Mouse (Mus musculus) lung, adult 2 months (tissue): ENCODE measurements at regions not wholly inside any gene's neighbourhood (a gene's known extent, or its start where the extent isn't known, plus 50 kb on each side); places are given as distances from the start of the nearest gene placed in this dataset.

Source experiments
- DNase-seq: peaks from one replicate; pipeline ENCODE4 v3.0.0; 2022
- H3K4me1 ChIP-seq: fragments of 200-500 bp; 2 replicates; pipeline ENCODE4 v1.6.1; 2011; ENCODE audit warnings: low read length; ENCODE audit not compliant: control insufficient read depth, insufficient read depth
- H3K4me3 ChIP-seq: fragments of 200-500 bp; replicated peaks from 2 replicates; pipeline ENCODE3; 2011; ENCODE audit warnings: low read depth, mild to moderate bottlenecking, control low read depth, low read length; ENCODE audit errors: extremely low read depth
- CTCF ChIP-seq: fragments of 200-500 bp; IDR thresholded peaks from 2 replicates; pipeline ENCODE4 v1.5.1; 2011; ENCODE audit warnings: mild to moderate bottlenecking, low read length, control low read depth; ENCODE audit not compliant: insufficient read depth
- POLR2A ChIP-seq: fragments of 200-500 bp; IDR thresholded peaks from 2 replicates; pipeline ENCODE4 v1.6.1; 2011; ENCODE audit warnings: low read depth, mild to moderate bottlenecking, control low read depth, low read length, borderline replicate concordance; ENCODE audit errors: extremely low read depth
- WGBS: fragments of 180-500 bp; shearing (Covaris S2); methylation state at CpG from one replicate; pipeline ENCODE4 v1.1.7; 2018; 5-methylcytosine and 5-hydroxymethylcytosine counted together

GRCm38 (mm10) chr2:54154501-54155183 lies 69.3 kb upstream of the Rprm start:
- TF ChIP-seq POLR2A (no peak), CTCF (no peak)
- Histone ChIP-seq H3K4me3 (no peak overlapping the region), H3K4me1 (peaks cover 2% of the 10 kb centered on the region)
- no peak for DNase-seq
- 47% methylated on average over 4 of the region's 4 CpGs for WGBS

- WGBS: 60% methylated on average over 8 of the region's 8 CpGs
- no peak for TF ChIP-seq CTCF
- TF ChIP-seq POLR2A: no peak
- no peak for DNase-seq
- Histone ChIP-seq H3K4me3 (no peak overlapping the region), H3K4me1 (peaks cover 2% of the 10 kb centered on the region)
Measured at GRCm38 (mm10) chr2:54158689-54159630, 73.6 kb upstream of the Rprm start.

- TF ChIP-seq CTCF (no peak), POLR2A (no peak)
- Histone ChIP-seq H3K4me3 (no peak overlapping the region), H3K4me1 (no peaks in the 10 kb centered on the region; the same call in 1 of the 2 replicates)
- WGBS: 61% methylated on average over 2 of the region's 2 CpGs
- DNase-seq: peak; percentile 18
Measured at GRCm38 (mm10) chr2:54177549-54177948, 92.2 kb upstream of the Rprm start.

GRCm38 (mm10) chr2:54190828-54191227 lies 105.5 kb upstream of the Rprm start:
- H3K4me3 ChIP-seq: no peak overlapping the region
- no peak for DNase-seq
- no peak for TF ChIP-seq POLR2A
- TF ChIP-seq CTCF: no peak
- 52% methylated on average over 4 of the region's 4 CpGs for WGBS
- H3K4me1 ChIP-seq: no peaks in the 10 kb centered on the region

- TF ChIP-seq CTCF (no peak), POLR2A (no peak)
- Histone ChIP-seq H3K4me3 (no peak overlapping the region), H3K4me1 (no peaks in the 10 kb centered on the region)
- DNase-seq: no peak
Measured at GRCm38 (mm10) chr2:54198343-54198742, 113.0 kb upstream of the Rprm start.

GRCm38 (mm10) chr2:54215597-54215996 lies 130.2 kb upstream of the Rprm start:
- Histone ChIP-seq H3K4me3 (no peak overlapping the region), H3K4me1 (no peaks in the 10 kb centered on the region)
- 42% methylated on average over 3 of the region's 3 CpGs for WGBS
- TF ChIP-seq CTCF (no peak), POLR2A (no peak)
- DNase-seq: no peak

- TF ChIP-seq CTCF: no peak
- TF ChIP-seq POLR2A: no peak
- H3K4me1 ChIP-seq: no peaks in the 10 kb centered on the region
- DNase-seq: no peak
- H3K4me3 ChIP-seq: no peak overlapping the region
Measured at GRCm38 (mm10) chr2:54228613-54229012, 143.3 kb upstream of the Rprm start.

GRCm38 (mm10) chr2:54229016-54229415 lies 143.7 kb upstream of the Rprm start:
- Histone ChIP-seq H3K4me1 (no peaks in the 10 kb centered on the region), H3K4me3 (no peak overlapping the region)
- WGBS: 43% methylated on average over 1 of the region's 1 CpGs
- DNase-seq: no peak
- TF ChIP-seq POLR2A (no peak), CTCF (no peak)

- DNase-seq: no peak
- 75% methylated on average over 1 of the region's 1 CpGs for WGBS
- Histone ChIP-seq H3K4me3 (no peak overlapping the region), H3K4me1 (no peaks in the 10 kb centered on the region)
- TF ChIP-seq CTCF (no peak), POLR2A (no peak)
Measured at GRCm38 (mm10) chr2:54236760-54237159, 151.4 kb upstream of the Rprm start.
